Mouse (Mus musculus): ENCODE results near the gene Itga9.

- no peak for TF ChIP-seq CTCF (conservative IDR thresholded peaks at IDR 0.05; ENCODE audit: insufficient read depth, insufficient read length, low read depth, low read length)
- TF ChIP-seq POLR2A (IDR thresholded peaks at IDR 0.05; ENCODE audit: low read depth, low read length): no peak
These were observed 404 bp downstream of the Itga9 start for GRCm38 (mm10) chr9:118606817-118607371.
